Mouse (Mus musculus): ENCODE data around the gene Homer1.
A peak's percentile ranks its signal among the peaks of the same experiment; 100 is the strongest.

The Homer1 gene

DNA sequence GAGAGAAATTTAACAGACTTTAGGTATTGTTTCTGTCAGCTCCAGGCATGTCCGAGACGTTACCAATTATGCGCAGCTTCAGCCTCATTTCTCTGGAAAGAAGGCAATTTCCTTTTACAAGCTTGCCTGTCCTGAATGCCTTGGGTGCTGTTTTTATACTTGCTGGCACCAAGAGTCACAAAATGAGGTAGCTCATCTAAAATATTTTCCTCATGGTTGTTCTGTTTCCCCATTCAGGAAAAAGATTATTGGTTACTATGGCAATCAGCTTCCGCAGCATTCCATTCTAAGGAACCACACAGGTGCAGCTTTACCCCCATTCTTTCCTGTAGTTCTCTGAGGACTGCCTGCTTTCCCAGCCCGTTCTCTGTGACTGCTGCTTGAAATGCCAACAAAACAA lies at the start of gene Homer1:
Gene Homer1 (plus strand): TSS at position 320 of the 400 bp plus-strand sequence.
- no peak for DNase-seq (ENCODE audit: low spot score)

DNA sequence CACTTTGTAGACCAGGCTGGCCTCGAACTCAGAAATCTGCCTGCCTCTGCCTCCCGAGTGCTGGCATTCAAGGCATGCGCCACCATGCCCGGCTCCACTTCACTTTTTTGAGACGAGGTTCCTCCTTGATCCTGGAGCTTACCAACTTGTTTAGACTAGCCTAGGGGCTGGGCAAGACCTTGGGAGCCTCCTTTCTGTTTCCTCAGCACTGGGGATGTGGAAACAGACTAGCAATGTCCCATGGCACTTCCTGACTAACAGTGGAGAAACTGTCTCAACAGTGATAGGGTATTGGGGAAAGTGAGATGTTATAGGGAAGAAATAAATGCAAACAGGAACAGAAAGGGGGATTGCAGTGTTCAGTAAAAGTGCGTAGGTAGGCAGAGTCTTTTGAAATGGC lies 47.7 kb upstream of the Homer1 start:
- DNase-seq (ENCODE audit: low spot score): no peak

DNA sequence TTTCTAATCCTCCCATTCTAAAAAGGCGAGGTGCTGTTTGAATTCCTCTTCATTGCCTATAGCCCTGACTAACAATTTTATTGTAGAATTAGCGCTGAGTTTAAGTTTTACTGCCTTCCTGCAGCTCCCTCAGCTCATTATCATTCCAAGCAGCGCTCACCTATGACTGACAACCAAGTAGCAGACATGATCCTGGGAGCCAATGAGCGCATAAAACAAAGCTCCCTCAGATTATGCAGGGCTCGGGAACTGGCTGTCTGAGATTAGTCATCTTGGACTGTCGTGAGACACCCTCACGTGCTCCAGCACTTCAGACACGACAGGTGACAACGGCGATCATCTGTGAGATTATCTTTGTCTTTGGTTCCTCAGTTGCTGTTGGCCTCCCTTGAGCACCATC lies 47.3 kb upstream of the Homer1 start:
- DNase-seq (ENCODE audit: low spot score): no peak

DNA sequence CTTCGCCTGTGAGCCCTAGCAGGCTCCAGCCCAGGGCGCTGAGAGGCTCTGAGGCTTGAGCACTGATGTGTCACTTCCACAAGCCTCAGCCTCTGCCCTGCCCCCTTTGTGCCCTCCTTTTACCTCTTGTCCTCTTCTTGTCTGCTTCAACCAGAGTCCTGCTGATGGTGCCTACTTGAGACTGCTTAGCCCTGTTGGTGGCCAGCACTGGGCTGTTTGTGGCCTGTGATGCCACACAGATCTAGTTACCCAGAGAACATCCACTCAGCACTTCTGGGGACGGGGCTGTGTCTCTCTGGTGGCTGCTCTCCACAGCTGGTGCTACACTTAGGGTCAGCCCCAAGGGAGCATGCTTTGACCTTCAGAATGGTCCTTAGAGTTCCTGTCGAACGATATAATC lies 46.5 kb upstream of the Homer1 start:
- no peak for DNase-seq (ENCODE audit: low spot score)

DNA sequence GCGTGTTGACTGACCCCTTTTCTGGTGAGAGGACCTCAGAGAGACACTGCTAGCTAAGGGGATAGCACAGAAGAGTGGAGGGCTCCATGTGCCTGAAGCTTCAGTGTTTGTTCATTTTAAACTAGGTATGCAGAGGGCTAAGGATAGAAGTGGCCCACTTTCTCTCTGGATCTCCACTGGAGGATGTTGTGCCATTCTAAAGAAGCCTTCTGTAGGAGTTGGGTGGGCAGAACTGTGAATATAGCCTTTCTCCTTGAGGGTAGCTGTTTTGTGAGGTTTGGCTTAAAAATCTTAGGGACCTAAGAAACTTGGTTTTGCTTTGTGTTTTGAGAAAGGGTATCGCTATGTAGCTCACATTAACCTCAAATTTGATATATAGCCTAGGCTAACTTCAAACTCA lies 32.3 kb upstream of the Homer1 start:
- DNase-seq (ENCODE audit: low spot score): no peak

DNA sequence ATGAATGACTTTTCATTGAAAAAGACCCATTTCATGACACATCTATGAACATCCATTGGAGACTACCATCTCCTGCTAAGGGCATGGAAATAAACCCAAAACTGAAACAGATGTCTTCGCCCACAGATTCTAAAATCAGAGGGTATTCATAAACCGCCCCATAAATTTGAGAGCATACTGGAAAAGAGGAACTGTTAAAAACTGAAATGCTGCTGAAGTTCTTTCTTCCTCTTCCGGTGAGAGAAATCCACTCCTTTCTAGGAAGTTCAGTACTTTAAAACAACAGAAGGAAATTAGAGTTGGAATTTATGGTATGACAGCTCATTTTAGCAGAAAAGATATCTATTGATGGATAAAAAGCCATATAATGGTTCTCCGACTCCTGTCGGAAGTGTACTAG lies 1.1 kb downstream of the Homer1 start:
- DNase-seq (ENCODE audit: low spot score): no peak

DNA sequence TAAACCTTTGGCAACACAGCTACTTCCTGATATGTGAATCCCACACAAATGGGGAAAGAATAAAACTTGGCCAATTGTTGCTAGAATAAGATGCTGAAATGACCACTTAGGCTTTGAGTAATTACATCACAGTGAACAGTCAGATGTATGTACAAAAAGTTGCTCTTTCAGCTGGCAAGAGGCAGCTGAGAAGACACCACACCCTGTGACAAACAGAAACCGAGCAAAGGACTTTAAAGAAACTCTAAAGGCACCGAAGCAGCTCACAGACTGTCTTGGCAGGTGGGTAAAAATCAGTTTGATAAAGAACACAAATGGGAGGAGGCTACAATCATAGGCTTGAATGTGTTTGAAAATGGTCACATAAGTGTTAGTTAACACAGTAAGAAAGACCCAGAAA lies 1.6 kb downstream of the Homer1 start:
- DNase-seq (ENCODE audit: low spot score): no peak

DNA sequence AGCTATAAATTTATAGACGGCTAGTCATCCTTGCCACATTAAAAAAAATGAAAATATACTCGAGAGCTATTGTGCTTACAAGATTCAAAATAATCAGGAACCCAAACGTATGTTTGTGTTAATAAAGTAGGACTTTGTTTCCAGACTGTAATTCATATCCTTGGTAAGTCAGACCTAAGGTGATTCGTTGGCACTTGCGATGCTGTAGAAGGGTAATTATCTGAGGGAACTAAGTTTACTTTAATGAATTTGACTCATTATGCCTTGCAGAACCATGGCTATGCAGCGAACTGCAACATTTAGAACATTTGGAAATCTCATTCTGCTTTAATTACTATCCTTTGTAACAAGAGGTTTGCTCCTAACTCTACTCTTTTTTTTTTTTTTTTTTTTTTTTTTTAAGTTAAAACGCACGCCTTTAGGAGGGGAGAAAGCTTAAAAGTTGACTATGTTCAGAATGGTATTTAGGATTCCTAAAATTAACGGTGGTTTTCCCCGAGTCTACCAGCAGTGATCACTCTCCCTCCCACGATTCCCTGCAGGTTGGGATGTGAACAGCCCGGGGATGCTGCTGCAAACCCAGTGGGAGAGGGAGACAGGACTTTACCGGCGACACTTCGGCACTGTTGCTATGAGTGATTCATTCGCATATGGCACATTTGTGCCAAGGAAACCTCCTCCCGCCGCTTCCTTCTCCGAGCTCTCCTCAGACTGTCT lies 3.6 kb downstream of the Homer1 start:
- DNase-seq (ENCODE audit: low spot score): no peak

DNA sequence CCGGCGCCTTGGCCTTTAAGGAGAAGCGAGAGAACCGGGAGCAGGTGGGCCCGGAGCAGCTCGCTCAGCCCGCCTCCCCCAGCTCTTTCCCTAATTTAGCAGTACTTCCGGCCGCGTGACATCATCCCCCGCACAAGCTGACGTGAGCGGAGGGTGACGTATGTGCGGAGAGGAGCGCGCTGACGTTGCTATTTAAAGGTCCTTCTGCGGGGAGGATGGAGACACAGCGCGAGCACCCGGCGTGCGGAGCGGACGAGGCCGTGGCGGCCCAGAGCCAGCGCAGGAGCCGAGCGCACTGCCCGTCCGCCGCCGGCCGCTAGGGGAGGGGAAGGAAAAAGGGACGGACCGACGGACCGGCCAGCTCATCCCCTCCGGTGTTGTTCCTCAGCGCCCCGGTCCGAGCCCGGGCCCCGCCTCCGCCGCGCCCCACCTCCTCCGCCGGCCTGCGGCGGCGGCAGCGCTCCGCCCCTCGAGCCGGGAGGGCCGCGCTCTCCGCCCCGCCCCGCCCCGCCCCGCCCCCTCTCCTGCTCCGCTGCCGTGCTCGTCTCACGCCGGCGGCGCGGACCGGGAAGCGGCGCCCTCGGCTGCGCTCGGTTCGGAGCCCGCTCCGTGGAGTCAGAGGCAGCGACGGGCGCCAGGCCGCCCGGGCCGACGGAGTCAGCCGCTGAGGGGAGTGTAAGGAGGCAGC lies 4.3 kb downstream of the Homer1 start:
- DNase-seq (ENCODE audit: low spot score): peak; percentile 96

DNA sequence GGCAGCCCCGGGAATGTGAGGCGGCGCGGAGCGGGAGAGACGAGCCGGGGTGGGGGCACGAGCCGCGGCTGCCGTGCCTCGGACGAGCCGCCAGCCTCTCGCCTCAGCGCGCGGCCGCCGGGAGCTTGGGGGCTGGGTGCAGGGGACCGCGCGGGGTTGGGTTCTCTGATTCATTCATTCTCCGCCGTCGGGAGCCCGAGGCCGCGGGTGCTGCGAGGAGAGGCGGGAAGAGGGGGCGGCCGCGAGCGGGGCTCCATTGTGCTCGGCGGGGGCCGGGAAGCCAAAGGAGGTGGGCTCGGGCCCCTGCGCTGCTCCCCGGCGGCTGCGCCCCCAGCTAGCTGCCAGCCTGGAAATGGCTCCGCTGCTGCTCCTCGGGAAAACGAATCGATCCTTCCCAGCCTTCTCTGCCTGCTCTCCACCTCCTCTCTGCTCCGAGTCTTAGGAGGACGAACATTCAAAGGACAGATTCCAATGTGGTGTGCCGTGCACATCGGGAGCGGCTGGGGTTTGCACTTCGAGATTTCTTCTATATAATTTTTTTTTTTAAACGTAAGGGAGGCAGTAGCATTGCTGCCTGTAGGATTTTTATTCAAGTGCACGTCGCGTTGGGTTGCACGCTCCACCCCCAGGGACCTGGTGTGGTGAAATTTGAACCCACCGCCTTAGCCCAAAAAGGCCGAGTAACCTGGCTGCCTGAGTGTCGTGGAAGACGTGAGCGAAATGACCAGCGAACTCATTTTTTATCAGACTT lies 5.0 kb downstream of the Homer1 start:
- peak; percentile 12 for DNase-seq (ENCODE audit: low spot score)

DNA sequence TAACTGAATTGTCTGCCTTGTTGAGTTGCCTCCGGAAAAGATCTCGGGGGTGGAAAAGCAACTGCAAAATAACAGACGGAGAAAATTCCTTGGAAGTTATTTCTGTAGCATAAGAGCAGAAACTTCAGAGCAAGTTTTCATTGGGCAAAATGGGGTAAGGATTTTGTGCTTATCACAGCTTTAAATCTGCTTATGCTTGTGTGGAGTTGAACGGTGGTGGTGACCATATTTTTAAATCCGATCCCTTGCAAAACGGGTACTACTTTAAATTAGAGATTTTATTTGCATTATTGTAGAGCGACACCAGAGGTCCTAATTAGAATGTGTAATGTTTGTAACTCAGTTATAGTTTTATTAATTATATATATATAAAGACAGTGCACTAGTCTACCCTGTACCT lies 5.7 kb downstream of the Homer1 start:
- no peak for DNase-seq (ENCODE audit: low spot score)

DNA sequence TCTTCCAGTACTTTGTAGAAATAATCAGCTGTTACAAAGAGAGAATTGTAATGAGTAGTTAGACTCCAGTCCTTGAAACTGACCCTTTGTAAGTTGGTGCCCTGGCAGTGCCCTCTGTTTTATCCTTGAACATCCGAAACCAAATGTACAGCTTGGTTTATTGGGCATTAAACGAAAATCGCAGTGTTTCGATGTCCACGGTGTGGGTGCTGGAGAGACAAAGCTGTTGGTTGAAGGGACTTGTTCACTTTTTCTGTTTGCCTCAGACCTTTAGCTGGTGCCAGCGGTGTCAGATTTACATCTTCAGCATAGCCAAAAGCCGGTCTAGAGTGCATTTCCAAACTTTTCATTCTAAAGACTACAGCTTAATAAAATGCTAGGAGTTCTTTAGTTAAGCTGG lies 6.2 kb downstream of the Homer1 start:
- no peak for DNase-seq (ENCODE audit: low spot score)

DNA sequence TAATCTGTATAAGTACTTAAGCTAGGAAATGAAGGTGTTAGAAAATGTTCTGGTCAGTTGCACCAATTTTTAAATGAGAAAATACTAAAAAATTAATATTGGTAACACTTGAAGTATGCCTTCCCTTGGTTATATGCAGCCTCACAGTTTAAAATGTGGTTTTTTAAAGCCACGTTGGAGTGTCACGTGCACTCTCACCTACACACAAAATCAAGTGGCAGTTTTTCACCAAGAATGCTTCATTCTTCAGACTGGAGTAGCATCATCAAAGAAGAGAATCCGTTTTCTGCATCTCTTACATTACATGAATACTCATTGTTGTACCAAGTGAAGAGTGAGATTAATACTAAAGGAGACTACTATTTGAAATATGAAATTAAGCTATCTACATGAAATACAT lies 7.1 kb downstream of the Homer1 start:
- DNase-seq (ENCODE audit: low spot score): no peak

DNA sequence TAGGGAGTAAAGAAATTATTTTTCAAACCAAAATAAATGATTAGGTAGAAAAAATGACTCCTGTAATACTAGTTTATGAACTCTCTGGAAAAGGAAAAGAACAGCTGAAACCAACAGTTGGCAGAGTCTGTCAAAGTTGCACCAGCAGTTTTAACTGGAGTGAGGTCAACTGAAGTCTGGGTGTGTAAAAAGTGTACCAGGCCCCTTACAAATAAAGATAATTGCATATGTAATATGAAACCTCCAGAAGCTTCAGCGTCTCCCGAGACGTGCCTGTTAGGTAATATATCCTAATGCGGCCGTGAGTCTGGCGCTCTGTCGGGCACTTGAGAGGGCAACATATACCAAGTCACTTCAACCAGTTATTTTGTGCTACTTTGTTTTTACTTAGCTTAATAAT lies 8.3 kb downstream of the Homer1 start:
- no peak for DNase-seq (ENCODE audit: low spot score)

DNA sequence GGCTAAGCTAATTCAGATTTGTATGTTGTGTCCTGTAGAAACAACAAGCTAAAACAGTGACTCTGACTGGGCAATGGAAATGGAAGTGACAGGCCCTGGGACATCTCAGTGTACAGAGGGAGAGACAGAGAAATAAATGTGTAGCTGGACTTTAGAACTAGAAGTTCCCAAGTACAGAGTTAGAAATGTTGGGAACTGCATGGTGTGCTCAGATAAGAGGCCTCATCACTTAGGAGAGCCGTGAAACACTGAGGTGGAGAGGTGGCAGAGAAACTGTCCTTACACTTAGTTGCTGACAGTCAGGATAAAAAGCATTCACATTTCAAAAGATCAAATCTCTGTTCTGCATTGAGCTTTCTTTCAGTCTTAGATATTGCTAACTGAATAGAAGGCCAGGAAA lies 9.9 kb downstream of the Homer1 start:
- no peak for DNase-seq (ENCODE audit: low spot score)

DNA sequence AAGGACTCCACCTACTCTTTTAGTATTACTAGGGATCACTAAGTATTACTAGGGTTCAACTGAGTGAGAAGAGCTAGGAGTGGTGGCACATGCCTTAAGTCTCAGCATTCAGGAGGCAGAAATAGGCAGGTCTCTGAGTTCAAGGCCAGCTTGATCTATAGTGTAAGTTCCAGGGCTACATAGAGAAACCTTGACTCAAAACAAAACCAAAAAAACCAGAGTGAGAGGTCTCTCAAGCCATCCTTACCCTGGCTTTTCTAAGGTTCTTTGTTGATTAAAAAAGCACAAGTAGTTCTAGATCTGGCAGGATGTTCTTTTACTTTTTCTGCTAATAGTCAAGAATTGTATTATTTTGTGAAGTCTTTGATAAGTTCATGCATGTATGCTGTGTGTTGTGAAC lies 13.1 kb downstream of the Homer1 start:
- DNase-seq (ENCODE audit: low spot score): no peak

DNA sequence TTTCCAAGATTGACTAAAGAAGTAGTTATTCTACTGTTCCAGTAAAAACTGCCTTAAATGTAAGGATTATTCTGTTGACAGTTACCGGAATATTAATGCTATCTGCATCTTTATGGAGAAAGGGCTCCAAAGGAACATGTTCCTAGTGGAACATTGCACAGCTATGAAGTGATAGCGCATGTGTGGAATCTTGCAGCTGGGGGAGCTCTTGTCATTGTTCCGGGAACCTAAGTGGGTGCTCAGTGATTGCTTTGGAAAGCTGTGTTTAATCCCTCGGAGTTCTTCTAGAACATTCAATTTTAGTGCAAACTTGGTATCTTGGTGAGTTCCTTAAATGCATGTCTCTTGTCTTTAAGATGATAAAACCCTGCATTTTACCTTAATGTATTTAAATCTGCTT lies 14.9 kb downstream of the Homer1 start:
- DNase-seq (ENCODE audit: low spot score): no peak

DNA sequence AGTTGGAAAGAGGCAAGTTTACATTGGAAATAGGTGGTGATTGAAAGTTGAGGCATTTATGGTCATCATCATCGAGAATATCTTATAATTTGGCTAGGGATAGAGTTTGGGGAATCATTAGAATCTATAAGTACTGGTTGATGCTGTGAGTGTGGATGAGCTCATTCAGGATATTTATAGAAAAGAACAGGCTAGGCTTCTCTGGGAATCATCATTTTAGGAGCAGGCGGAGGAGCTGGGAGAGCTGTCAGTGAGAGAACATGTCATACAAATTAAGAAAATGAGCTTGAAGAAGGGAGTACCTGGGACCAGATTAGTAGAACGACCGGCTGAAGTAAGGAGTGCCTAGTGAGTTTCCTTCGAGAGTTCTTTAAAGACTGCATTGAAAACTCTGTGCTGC lies 20.7 kb downstream of the Homer1 start:
- no peak for DNase-seq (ENCODE audit: low spot score)

DNA sequence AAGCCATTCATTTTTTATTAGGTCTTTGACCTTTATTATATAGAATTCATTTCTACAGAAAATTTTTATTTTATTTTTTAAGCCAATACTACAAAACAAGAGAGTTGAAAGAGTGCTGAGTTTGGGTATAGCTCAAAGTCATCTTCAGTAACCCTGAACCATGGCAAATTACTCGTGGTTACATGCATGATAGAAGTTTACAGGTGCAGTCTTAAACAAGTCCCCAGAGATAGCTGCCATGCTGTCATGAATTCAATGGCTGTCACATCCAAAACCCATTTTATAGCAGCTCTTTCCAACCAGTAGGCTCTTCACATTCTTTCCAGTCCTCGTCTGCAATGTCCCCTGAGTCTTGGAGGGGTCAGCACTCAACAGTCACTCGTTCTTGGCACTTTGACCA lies 26.9 kb downstream of the Homer1 start:
- DNase-seq (ENCODE audit: low spot score): no peak

DNA sequence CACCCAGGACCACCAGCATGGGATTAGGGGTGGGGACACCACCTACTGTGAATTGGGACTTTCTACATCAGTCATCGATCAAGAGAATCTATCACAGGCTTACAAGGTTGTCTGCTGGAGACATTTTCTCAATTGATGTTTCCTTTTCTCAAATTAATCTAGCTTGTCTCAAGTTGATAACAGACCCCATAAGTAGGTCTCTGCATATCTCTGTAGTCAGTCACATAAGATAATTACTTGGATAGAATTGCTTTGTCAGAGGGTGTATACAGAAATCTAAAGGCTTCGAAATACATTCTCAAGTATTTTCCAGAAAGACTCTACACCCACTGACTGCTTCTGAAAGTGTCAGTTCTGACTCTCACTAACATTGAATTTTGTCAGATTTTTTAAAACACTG lies 32.3 kb downstream of the Homer1 start:
- no peak for DNase-seq (ENCODE audit: low spot score)

DNA sequence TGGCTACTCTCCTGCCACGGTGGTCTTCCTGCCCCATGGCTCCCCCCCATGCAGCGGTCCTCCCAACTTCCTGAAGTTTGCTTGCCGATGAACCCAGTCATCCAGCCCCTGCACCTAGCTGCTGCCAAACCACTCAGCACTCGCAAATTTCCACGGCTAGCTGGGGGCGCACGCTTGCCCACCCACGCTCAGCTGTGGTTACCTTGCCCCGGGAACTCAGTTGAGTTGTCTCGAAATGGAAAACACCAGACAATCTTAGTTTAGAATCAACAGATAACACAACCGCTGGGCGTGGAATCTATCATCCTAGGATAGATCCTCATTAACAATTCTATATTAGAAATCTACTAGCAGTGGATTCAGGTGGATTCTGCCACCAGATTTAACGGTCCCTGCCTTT lies 33.1 kb downstream of the Homer1 start:
- DNase-seq (ENCODE audit: low spot score): no peak

DNA sequence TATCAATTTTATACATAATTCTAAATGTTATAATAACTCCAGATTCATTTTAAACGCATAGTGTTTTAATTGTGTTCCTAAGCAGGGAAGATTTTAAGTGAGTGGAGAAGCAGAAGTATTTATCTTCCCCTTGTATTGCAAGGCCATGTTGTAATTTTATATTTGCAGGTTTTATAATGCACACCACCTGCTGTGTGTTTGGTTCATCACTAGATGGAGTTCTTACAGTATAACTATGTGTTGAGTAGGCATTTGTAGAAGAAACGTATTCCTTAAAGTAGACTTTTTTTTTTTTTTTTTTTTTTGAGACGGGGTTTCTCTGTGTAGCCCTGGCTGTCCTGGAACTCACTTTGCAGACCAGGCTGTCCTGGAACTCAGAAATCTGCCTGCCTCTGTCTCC lies 35.9 kb downstream of the Homer1 start:
- no peak for DNase-seq (ENCODE audit: low spot score)

DNA sequence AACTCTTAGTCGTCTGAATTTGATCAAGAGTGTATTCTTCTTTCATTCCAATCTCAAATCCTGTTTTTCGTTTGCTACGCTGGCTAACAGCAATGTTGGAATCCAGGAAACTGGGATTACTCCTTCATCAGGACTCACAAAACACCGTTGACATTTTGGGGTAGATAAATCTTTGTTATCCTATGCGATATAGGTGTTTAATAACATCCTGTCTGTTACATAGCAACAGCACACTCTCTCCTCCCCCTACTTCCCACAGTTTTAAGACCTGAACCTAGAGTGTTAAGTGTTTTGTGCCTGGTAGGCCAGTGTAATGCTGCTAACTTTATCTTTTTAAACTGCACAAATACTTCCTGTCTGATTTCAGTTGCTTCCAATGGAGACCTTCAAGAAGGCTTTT lies 39.0 kb downstream of the Homer1 start:
- no peak for DNase-seq (ENCODE audit: low spot score)

Data from T-cell, adult 2 months (primary cell).